Mouse (Mus musculus): ENCODE data around the gene Snrnp27. TPM values are rescaled to one million over a fixed set of nuclear protein-coding genes. Genes with fewer than 3 reads are reported as not detected.

The Snrnp27 gene
- total and polyA plus RNA-seq, 2 experiments from 2014 or later = 43.1 to 112 TPM

DNA sequence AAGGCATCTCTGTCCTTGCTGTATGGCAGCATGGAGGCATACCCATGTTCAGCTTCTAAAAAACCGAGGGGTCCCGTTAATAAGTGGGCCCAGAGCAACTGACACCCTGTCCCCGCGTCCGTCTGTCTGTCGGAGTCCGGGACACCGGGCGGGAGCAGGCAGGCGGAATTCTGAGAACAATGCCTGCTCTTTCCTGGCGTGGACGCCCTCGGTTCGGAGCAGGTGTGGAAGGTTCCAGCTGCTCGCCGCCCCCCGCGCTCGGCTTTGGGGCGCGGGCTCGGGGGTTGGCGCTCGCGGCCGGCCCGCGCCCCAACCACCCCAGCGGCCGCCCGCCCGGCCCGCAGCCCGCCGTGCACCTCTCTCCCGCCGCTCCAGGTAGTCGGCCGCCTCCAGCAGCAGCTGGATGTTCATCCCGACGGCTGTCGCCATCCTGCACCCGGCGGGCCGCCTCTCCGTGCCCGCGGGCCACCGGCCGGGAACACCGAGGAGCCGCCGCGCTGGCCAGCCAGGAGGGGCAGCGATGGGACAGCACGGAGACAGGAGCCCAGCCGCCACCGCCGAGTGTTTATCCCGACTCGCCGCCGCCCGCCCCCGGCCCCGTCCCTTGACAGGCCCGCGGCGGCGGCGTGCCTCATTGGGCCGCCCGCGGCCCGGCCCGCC lies 15.6 kb downstream of the Snrnp27 start, which contains the start of gene Mxd1:
Mxd1 (minus strand) TSS at position 582 of the 660 bp plus-strand sequence.
- H3K27me3 ChIP-seq (ENCODE audit: insufficient read depth, low read length) = no peaks in the 10 kb centered on the region
- peaks cover 22% of the 10 kb centered on the region for H3K36me3 ChIP-seq (ENCODE audit: insufficient read depth, low read length)
- peak within 1 kb of the TSS; percentile 86 for H3K4me3 ChIP-seq (ENCODE audit: low read depth, low read length)
- H3K9ac ChIP-seq (replicated peaks; ENCODE audit: low read length, poor library complexity, severe bottlenecking) = peak within 1 kb of the TSS; percentile 75
- TF ChIP-seq CTCF (IDR thresholded peaks at IDR 0.05) = no peak
- WGBS = under 1% methylated on average over 67 of the region's 76 CpGs
- H3K27ac ChIP-seq (ENCODE audit: low read depth, low read length) = peak within 1 kb of the TSS; percentile 70
- peaks cover 9% of the 10 kb centered on the region; the same call in 1 of the 2 replicates for H3K4me1 ChIP-seq (ENCODE audit: insufficient read depth, low read length)
- H3K9me3 ChIP-seq (ENCODE audit: low read length) = no peaks in the 10 kb centered on the region
- 0 out of 2 replicates have a peak, but pooled peaks have one; percentile 1 for ATAC-seq (ENCODE audit: low FRiP score)
- peak within 1 kb of the TSS; percentile 81 for H3K4me2 ChIP-seq (ENCODE audit: low read depth, low read length, poor library complexity, severe bottlenecking)
- no peak for DNase-seq (ENCODE audit: low spot score)

DNA sequence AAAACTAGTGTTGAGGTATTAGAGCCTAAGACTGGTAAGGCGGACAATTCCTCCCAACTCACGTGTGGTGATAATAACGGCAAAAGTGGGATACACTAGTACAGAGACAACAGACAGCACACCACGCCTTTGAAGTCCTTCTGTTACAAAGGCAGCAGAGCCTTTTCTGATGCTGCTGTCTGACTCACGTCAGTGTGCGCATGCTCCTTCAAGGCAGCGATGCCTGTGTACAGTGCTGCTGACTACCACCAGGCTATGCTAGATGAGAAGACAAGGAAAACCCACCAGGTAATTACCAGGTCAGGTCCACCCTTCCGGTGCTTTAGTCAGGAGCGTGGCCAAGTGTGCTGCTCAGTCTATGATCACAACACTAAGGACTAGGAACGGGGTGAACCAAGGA lies 17.3 kb downstream of the Snrnp27 start:
- TF ChIP-seq CTCF (IDR thresholded peaks at IDR 0.05) = no peak
- no peak overlapping the region for H3K4me3 ChIP-seq (ENCODE audit: low read depth, low read length)
- no peaks in the 10 kb centered on the region for H3K9me3 ChIP-seq (ENCODE audit: low read length)
- no peak overlapping the region for H3K9ac ChIP-seq (replicated peaks; ENCODE audit: low read length, poor library complexity, severe bottlenecking)
- WGBS = 89% methylated on average over 10 of the region's 10 CpGs
- H3K4me2 ChIP-seq (ENCODE audit: low read depth, low read length, poor library complexity, severe bottlenecking) = peak overlapping the region; percentile 61; the same call in 1 of the 2 replicates
- no peak for ATAC-seq (ENCODE audit: low FRiP score)
- no peak for DNase-seq (ENCODE audit: low spot score)
- H3K36me3 ChIP-seq (ENCODE audit: insufficient read depth, low read length) = peaks cover 18% of the 10 kb centered on the region
- H3K27me3 ChIP-seq (ENCODE audit: insufficient read depth, low read length) = no peaks in the 10 kb centered on the region
- H3K27ac ChIP-seq (ENCODE audit: low read depth, low read length) = no peak overlapping the region
- peaks cover 9% of the 10 kb centered on the region; the same call in 1 of the 2 replicates for H3K4me1 ChIP-seq (ENCODE audit: insufficient read depth, low read length)

DNA sequence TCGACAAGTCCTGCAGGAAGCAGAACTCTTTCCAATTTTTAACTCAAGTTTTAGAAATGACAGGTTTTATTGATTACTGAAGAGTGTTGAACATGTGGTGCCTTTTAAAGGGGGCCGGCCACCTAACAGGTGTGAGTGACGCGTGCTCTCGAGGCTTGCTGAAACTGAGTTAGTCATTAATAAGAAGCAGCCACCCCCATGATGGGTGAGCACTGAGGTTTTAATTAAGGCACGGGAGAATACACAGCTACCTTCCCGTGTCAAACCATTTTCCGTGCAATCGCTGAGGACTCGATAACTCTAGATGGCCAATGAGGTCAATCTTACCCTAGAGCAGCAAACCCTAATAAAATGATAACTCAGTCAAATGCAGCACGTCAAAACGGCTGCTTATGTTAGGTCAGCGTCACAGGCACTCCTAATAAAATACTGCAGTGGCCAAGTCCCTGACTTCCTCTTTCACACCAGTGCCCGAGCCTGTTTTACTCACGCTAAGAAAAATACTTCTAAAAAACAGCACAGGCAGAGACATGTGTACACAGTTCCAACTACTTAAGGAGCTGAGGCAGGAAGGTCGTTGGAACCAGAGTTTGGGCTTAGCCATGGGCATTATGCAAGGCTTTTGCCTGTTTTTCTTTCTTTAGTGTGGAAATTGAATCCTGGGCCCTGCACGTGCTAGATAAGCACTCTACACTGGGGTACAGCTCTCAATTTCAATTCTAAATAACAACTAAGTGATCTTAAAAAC lies 18.6 kb downstream of the Snrnp27 start:
- Histone ChIP-seq H3K27me3 (ENCODE audit: insufficient read depth, low read length) (no peaks in the 10 kb centered on the region), H3K9ac (replicated peaks; ENCODE audit: low read length, poor library complexity, severe bottlenecking) (no peak overlapping the region), H3K4me3 (ENCODE audit: low read depth, low read length) (no peak overlapping the region), H3K9me3 (ENCODE audit: low read length) (no peaks in the 10 kb centered on the region), H3K4me2 (ENCODE audit: low read depth, low read length, poor library complexity, severe bottlenecking) (no peak overlapping the region), H3K36me3 (ENCODE audit: insufficient read depth, low read length) (peaks cover 27% of the 10 kb centered on the region), H3K4me1 (ENCODE audit: insufficient read depth, low read length) (peaks cover 9% of the 10 kb centered on the region; the same call in 1 of the 2 replicates), H3K27ac (ENCODE audit: low read depth, low read length) (no peak overlapping the region)
- 84% methylated on average over 17 of the region's 17 CpGs for WGBS
- ATAC-seq (ENCODE audit: low FRiP score) (no peak), DNase-seq (ENCODE audit: low spot score) (no peak)
- TF ChIP-seq CTCF (IDR thresholded peaks at IDR 0.05) = no peak

DNA sequence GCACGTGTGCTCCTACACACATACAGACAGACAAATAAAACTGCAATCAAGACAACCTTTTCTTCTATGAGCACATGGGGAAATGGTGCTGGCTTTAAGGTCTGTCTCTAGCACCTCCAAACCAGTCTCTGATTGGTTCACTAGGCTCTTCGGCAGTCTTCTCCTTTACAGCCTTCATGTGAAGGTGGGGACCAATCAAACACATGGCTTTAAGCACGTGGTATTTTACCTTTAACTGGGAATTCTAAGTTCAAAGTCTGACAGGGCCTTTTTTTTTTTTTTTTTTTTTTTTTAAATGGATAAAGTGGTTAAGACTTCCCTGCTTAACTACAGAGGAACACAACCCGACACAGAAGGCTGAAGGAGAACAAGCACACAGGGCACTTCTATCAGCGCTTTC lies 19.2 kb downstream of the Snrnp27 start:
- Histone ChIP-seq H3K36me3 (ENCODE audit: insufficient read depth, low read length) (peaks cover 32% of the 10 kb centered on the region), H3K9ac (replicated peaks; ENCODE audit: low read length, poor library complexity, severe bottlenecking) (no peak overlapping the region), H3K4me2 (ENCODE audit: low read depth, low read length, poor library complexity, severe bottlenecking) (no peak overlapping the region), H3K27me3 (ENCODE audit: insufficient read depth, low read length) (no peaks in the 10 kb centered on the region), H3K27ac (ENCODE audit: low read depth, low read length) (no peak overlapping the region), H3K9me3 (ENCODE audit: low read length) (no peaks in the 10 kb centered on the region), H3K4me1 (ENCODE audit: insufficient read depth, low read length) (peaks cover 9% of the 10 kb centered on the region; the same call in 1 of the 2 replicates), H3K4me3 (ENCODE audit: low read depth, low read length) (no peak overlapping the region)
- DNase-seq (ENCODE audit: low spot score) (no peak), ATAC-seq (ENCODE audit: low FRiP score) (no peak)
- no peak for TF ChIP-seq CTCF (IDR thresholded peaks at IDR 0.05)
- WGBS = 81% methylated on average over 5 of the region's 5 CpGs

DNA sequence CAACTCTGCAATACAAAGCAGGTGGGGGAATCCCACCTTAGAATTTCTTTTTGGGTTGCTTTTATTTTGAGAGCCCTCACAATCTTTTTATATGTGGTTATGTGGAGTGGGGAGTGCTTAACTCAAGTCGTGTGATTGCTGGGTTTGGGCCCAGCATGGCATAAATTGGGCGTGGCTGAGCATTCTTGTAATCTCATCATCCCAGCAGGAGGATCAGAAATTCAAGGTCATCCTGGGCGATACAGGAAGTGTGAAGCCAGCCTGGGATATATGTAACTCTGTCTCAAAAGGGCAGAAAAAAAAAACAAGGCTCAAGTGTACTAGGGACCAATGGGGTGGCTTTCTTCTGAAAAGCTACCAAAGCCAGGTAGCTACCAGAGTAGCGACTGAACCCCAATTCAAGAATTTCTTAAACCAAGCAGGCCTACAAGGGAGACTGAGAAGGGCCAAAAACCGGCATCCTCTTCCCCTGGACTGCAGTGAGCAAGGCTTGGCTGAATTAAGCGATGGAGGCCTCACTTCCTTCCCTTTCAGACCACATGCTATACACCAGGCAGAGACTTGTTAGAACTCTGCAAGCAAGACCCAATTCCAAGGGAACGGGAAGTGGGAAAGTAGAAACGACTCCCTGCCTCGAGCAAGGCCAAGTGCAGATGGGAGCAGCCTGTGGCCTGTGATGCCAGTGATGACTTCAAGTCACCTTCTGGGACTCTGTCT lies 24.0 kb downstream of the Snrnp27 start:
- H3K4me3 ChIP-seq (ENCODE audit: low read depth, low read length) = no peak overlapping the region

More for the DNA sequence above, 24.0 kb downstream of the Snrnp27 start:
- H3K4me2 ChIP-seq (ENCODE audit: low read depth, low read length, poor library complexity, severe bottlenecking) = no peak overlapping the region
- no peaks in the 10 kb centered on the region for H3K4me1 ChIP-seq (ENCODE audit: insufficient read depth, low read length)
- no peaks in the 10 kb centered on the region for H3K27me3 ChIP-seq (ENCODE audit: insufficient read depth, low read length)
- H3K27ac ChIP-seq (ENCODE audit: low read depth, low read length) = no peak overlapping the region
- 81% methylated on average over 9 of the region's 9 CpGs for WGBS
- H3K9me3 ChIP-seq (ENCODE audit: low read length) = no peaks in the 10 kb centered on the region
- peaks cover 50% of the 10 kb centered on the region for H3K36me3 ChIP-seq (ENCODE audit: insufficient read depth, low read length)
- no peak for TF ChIP-seq CTCF (IDR thresholded peaks at IDR 0.05)
- H3K9ac ChIP-seq (replicated peaks; ENCODE audit: low read length, poor library complexity, severe bottlenecking) = no peak overlapping the region
- ATAC-seq (ENCODE audit: low FRiP score) (no peak), DNase-seq (ENCODE audit: low spot score) (no peak)

Measured in midbrain, postnatal 0 days (tissue).